Mouse (Mus musculus) MEL (cell line): Measurements from ENCODE around the gene Mettl1. TPM values are rescaled to one million over a fixed set of nuclear protein-coding genes. Genes with fewer than 3 reads are reported as not detected.

Experiments
- DNase-seq: peaks from one replicate; pipeline ENCODE4 v3.0.0; 2011; ENCODE audit warnings: low read depth, low spot score
- H3K27ac ChIP-seq: 2 replicates; pipeline ENCODE4 v1.5.1; 2012; ENCODE audit warnings: low read depth, mild to moderate bottlenecking, control low read depth, low read length, moderate library complexity; ENCODE audit not compliant: control insufficient read depth
- H3K27me3 ChIP-seq, 2 experiments: fragments of 150-350 bp in 1 of 2; sonication (generic) in 1 of 2; 2 replicates each; pipeline ENCODE4 v1.6.1; 2012; ENCODE audit warnings: low read length in 2 of 2, mild to moderate bottlenecking in 2 of 2, improper control_type of control experiment in 1 of 2, moderate library complexity in 1 of 2; ENCODE audit not compliant: insufficient read depth in 2 of 2, control insufficient read depth in 1 of 2
- H3K36me3 ChIP-seq, 2 experiments: 2 replicates each; pipeline ENCODE4 v1.6.1; 2012 to 2014; ENCODE audit warnings: low read length in 2 of 2, improper control_type of control experiment in 1 of 2, inconsistent platforms in 1 of 2, mild to moderate bottlenecking in 1 of 2; ENCODE audit not compliant: insufficient read depth in 2 of 2, control insufficient read depth in 1 of 2
- H3K4me1 ChIP-seq, 2 experiments: fragments of 150-350 bp in 1 of 2; sonication (generic) in 1 of 2; 2 replicates each; pipeline ENCODE4 v1.6.1; 2012; ENCODE audit warnings: low read length in 2 of 2, improper control_type of control experiment in 1 of 2, mild to moderate bottlenecking in 1 of 2; ENCODE audit not compliant: insufficient read depth in 2 of 2, control insufficient read depth in 1 of 2
- H3K4me3 ChIP-seq, 2 experiments: fragments of 150-350 bp in 1 of 2; sonication (generic) in 1 of 2; 2 replicates each; pipeline ENCODE4 v1.5.1; 2012; ENCODE audit warnings: low read depth in 2 of 2, low read length in 2 of 2, mild to moderate bottlenecking in 2 of 2, moderate library complexity in 2 of 2, control low read depth in 1 of 2, improper control_type of control experiment in 1 of 2; ENCODE audit not compliant: control insufficient read depth in 1 of 2, insufficient read depth in 1 of 2
- H3K79me2 ChIP-seq: 2 replicates; pipeline ENCODE4 v1.6.1; 2012; ENCODE audit warnings: mild to moderate bottlenecking, low read length, moderate library complexity; ENCODE audit not compliant: control insufficient read depth, poor library complexity, insufficient read depth
- H3K9ac ChIP-seq: 2 replicates; pipeline ENCODE4 v1.6.1; 2012; ENCODE audit warnings: low read depth, mild to moderate bottlenecking, control low read depth, low read length, moderate library complexity; ENCODE audit not compliant: control insufficient read depth, poor library complexity, severe bottlenecking
- H3K9me3 ChIP-seq: fragments of 150-350 bp; sonication (generic); replicated peaks from 2 replicates; pipeline ENCODE4 v1.6.1; 2012; ENCODE audit warnings: mild to moderate bottlenecking, low read length, improper control_type of control experiment, moderate library complexity; ENCODE audit not compliant: insufficient read depth
- BHLHE40 ChIP-seq: IDR thresholded peaks from 2 replicates; pipeline ENCODE4 v1.6.1; 2012; ENCODE audit warnings: low read depth, mild to moderate bottlenecking, inconsistent platforms, low read length, improper control_type of control experiment, borderline replicate concordance
- CHD1 ChIP-seq: IDR thresholded peaks from 2 replicates; pipeline ENCODE4 v1.6.1; 2012; ENCODE audit warnings: low read depth, mild to moderate bottlenecking, inconsistent platforms, low read length, improper control_type of control experiment
- CHD2 ChIP-seq: IDR thresholded peaks from 2 replicates; pipeline ENCODE4 v1.6.1; 2011; ENCODE audit warnings: low read length, improper control_type of control experiment
- CTCF ChIP-seq, 3 experiments: IDR thresholded peaks in 2 of 3; conservative IDR thresholded peaks in 1 of 3; 2 replicates each; pipeline ENCODE4 v1.5.1; 2011 to 2012; ENCODE audit warnings: low read length in 3 of 3, low read depth in 2 of 3, mild to moderate bottlenecking in 2 of 3, improper control_type of control experiment in 1 of 3, inconsistent platforms in 1 of 3, mixed read lengths in 1 of 3, moderate library complexity in 1 of 3; ENCODE audit not compliant: control insufficient read depth in 1 of 3, insufficient read depth in 1 of 3, poor library complexity in 1 of 3, severe bottlenecking in 1 of 3
- E2F4 ChIP-seq: IDR thresholded peaks from 2 replicates; pipeline ENCODE4 v1.6.1; 2011; ENCODE audit warnings: low read depth, low read length, improper control_type of control experiment, borderline replicate concordance
- ELF1 ChIP-seq: IDR thresholded peaks from 2 replicates; pipeline ENCODE4 v1.6.1; 2014; ENCODE audit warnings: low read depth, mild to moderate bottlenecking, inconsistent platforms, low read length, improper control_type of control experiment, moderate library complexity
- EP300 ChIP-seq, 2 experiments: IDR thresholded peaks; 2 replicates each; pipeline ENCODE4 v1.6.1; 2011; ENCODE audit warnings: improper control_type of control experiment in 2 of 2, low read length in 2 of 2, low read depth in 1 of 2, mild to moderate bottlenecking in 1 of 2
- ETS1 ChIP-seq: IDR thresholded peaks from 2 replicates; pipeline ENCODE4 v1.6.1; 2012; ENCODE audit warnings: low read depth, mild to moderate bottlenecking, inconsistent platforms, low read length, improper control_type of control experiment, moderate library complexity
- GABPA ChIP-seq: IDR thresholded peaks from 2 replicates; pipeline ENCODE4 v1.6.1; 2012; ENCODE audit warnings: low read depth, mild to moderate bottlenecking, inconsistent platforms, low read length, improper control_type of control experiment, moderate library complexity
- GATA1 ChIP-seq: IDR thresholded peaks from 2 replicates; pipeline ENCODE4 v1.6.1; 2011; ENCODE audit warnings: low read depth, low read length, improper control_type of control experiment
- HCFC1 ChIP-seq: IDR thresholded peaks from 2 replicates; pipeline ENCODE4 v1.6.1; 2012; ENCODE audit warnings: low read depth, mild to moderate bottlenecking, inconsistent platforms, low read length, improper control_type of control experiment, moderate library complexity
- MAFK ChIP-seq: IDR thresholded peaks from 2 replicates; pipeline ENCODE4 v1.6.1; 2011; ENCODE audit warnings: low read depth, mild to moderate bottlenecking, low read length, improper control_type of control experiment, borderline replicate concordance
- MAX ChIP-seq: IDR thresholded peaks from 2 replicates; pipeline ENCODE4 v1.6.1; 2011; ENCODE audit warnings: low read length, improper control_type of control experiment
- MAZ ChIP-seq: IDR thresholded peaks from 2 replicates; pipeline ENCODE4 v1.6.1; 2012; ENCODE audit warnings: low read depth, mild to moderate bottlenecking, inconsistent platforms, low read length, improper control_type of control experiment
- MEF2A ChIP-seq: IDR thresholded peaks from 2 replicates; pipeline ENCODE4 v1.6.1; 2014; ENCODE audit warnings: low read depth, mild to moderate bottlenecking, inconsistent platforms, low read length, improper control_type of control experiment; ENCODE audit not compliant: poor library complexity, insufficient replicate concordance, severe bottlenecking; ENCODE audit errors: extremely low read depth
- MXI1 ChIP-seq: IDR thresholded peaks from 2 replicates; pipeline ENCODE4 v1.6.1; 2011; ENCODE audit warnings: mild to moderate bottlenecking, low read depth, low read length, improper control_type of control experiment
- MYB ChIP-seq: IDR thresholded peaks from 2 replicates; pipeline ENCODE4 v1.6.1; 2011; ENCODE audit warnings: mild to moderate bottlenecking, low read depth, low read length, improper control_type of control experiment
- MYC ChIP-seq: IDR thresholded peaks from 2 replicates; pipeline ENCODE4 v1.6.1; 2011; ENCODE audit warnings: low read depth, mild to moderate bottlenecking, low read length, improper control_type of control experiment, moderate library complexity
- NELFE ChIP-seq: IDR thresholded peaks from 2 replicates; pipeline ENCODE4 v1.6.1; 2011; ENCODE audit warnings: low read depth, low read length, improper control_type of control experiment
- NRF1 ChIP-seq: IDR thresholded peaks from 2 replicates; pipeline ENCODE4 v1.6.1; 2014; ENCODE audit warnings: low read depth, mild to moderate bottlenecking, inconsistent platforms, low read length, improper control_type of control experiment, moderate library complexity; ENCODE audit not compliant: poor library complexity, insufficient read depth, severe bottlenecking
- POLR2AphosphoS2 ChIP-seq: IDR thresholded peaks from 2 replicates; pipeline ENCODE4 v1.6.1; 2011; ENCODE audit warnings: low read length, improper control_type of control experiment
- POLR2AphosphoS5 ChIP-seq: IDR thresholded peaks from 2 replicates; pipeline ENCODE4 v1.6.1; 2012; ENCODE audit warnings: low read depth, borderline replicate concordance, mild to moderate bottlenecking, inconsistent platforms, low read length, moderate library complexity, mixed read lengths
- RAD21 ChIP-seq: IDR thresholded peaks from 2 replicates; pipeline ENCODE4 v1.6.1; 2011; ENCODE audit warnings: mild to moderate bottlenecking, low read depth, low read length, improper control_type of control experiment
- RCOR1 ChIP-seq: IDR thresholded peaks from 2 replicates; pipeline ENCODE4 v1.6.1; 2012; ENCODE audit warnings: low read depth, mild to moderate bottlenecking, inconsistent platforms, low read length, improper control_type of control experiment
- SIN3A ChIP-seq: IDR thresholded peaks from 2 replicates; pipeline ENCODE4 v1.6.1; 2012; ENCODE audit warnings: low read length, improper control_type of control experiment, inconsistent platforms
- SMC3 ChIP-seq: IDR thresholded peaks from 2 replicates; pipeline ENCODE4 v1.6.1; 2011; ENCODE audit warnings: low read depth, low read length, improper control_type of control experiment
- TAL1 ChIP-seq: IDR thresholded peaks from 2 replicates; pipeline ENCODE4 v1.6.1; 2012; ENCODE audit warnings: mild to moderate bottlenecking, inconsistent platforms, low read length, moderate library complexity, mixed read lengths
- TBP ChIP-seq: IDR thresholded peaks from 2 replicates; pipeline ENCODE4 v1.8.0; 2011; ENCODE audit warnings: low read depth, low read length, improper control_type of control experiment
- TCF12 ChIP-seq: IDR thresholded peaks from 2 replicates; pipeline ENCODE4 v1.6.1; 2014; ENCODE audit warnings: low read depth, mild to moderate bottlenecking, inconsistent platforms, low read length, improper control_type of control experiment, moderate library complexity
- UBTF ChIP-seq: IDR thresholded peaks from 2 replicates; pipeline ENCODE4 v1.6.1; 2012; ENCODE audit warnings: low read depth, mild to moderate bottlenecking, inconsistent platforms, low read length, improper control_type of control experiment, moderate library complexity, borderline replicate concordance; ENCODE audit not compliant: insufficient read depth
- USF1 ChIP-seq: IDR thresholded peaks from 2 replicates; pipeline ENCODE4 v1.6.1; 2014; ENCODE audit warnings: low read depth, mild to moderate bottlenecking, inconsistent platforms, low read length, improper control_type of control experiment, moderate library complexity
- USF2 ChIP-seq, 2 experiments: IDR thresholded peaks; 2 replicates each; pipeline ENCODE4 v1.6.1; 2011 to 2012; ENCODE audit warnings: improper control_type of control experiment in 2 of 2, low read length in 2 of 2, borderline replicate concordance in 1 of 2, inconsistent platforms in 1 of 2, low read depth in 1 of 2, mild to moderate bottlenecking in 1 of 2; ENCODE audit not compliant: insufficient read depth in 1 of 2
- ZC3H11A ChIP-seq: IDR thresholded peaks from 2 replicates; pipeline ENCODE4 v1.6.1; 2012; ENCODE audit warnings: low read depth, mild to moderate bottlenecking, inconsistent platforms, low read length, improper control_type of control experiment
- ZKSCAN1 ChIP-seq: IDR thresholded peaks from 2 replicates; pipeline ENCODE4 v1.6.1; 2012; ENCODE audit warnings: low read depth, mild to moderate bottlenecking, inconsistent platforms, low read length, improper control_type of control experiment, moderate library complexity
- ZMIZ1 ChIP-seq: IDR thresholded peaks from 2 replicates; pipeline ENCODE4 v1.6.1; 2012; ENCODE audit warnings: low read depth, mild to moderate bottlenecking, inconsistent platforms, low read length, improper control_type of control experiment, moderate library complexity
- ZNF384 ChIP-seq: IDR thresholded peaks from 2 replicates; pipeline ENCODE4 v1.6.1; 2012; ENCODE audit warnings: low read depth, mild to moderate bottlenecking, inconsistent platforms, low read length, improper control_type of control experiment
- polyA plus RNA-seq, 2 experiments: library from polyadenylated mRNA; stranded (reverse) in 1 of 2; unstranded in 1 of 2; fragments of >175 nt in 1 of 2; fragments of >200 nt in 1 of 2; gene quantifications; 2 replicates each; pipeline versions ENCODE4 v1.2.1 to v1.2.4; 2012; ENCODE audit warnings: low replicate concordance in 2 of 2, low read depth in 1 of 2; ENCODE audit not compliant: insufficient read length in 2 of 2, insufficient read depth in 1 of 2, missing spikeins in 1 of 2
- total RNA-seq: library from RNA; depleted of rRNA; stranded (reverse); fragments of 300-350 nt; gene quantifications from 2 replicates; pipeline ENCODE4 v1.2.3, GENCODE M21; 2012

Gene Mettl1
- total and polyA plus RNA-seq, 3 experiments, result 35.3 to 67.3 TPM; not detected in 1

DNA sequence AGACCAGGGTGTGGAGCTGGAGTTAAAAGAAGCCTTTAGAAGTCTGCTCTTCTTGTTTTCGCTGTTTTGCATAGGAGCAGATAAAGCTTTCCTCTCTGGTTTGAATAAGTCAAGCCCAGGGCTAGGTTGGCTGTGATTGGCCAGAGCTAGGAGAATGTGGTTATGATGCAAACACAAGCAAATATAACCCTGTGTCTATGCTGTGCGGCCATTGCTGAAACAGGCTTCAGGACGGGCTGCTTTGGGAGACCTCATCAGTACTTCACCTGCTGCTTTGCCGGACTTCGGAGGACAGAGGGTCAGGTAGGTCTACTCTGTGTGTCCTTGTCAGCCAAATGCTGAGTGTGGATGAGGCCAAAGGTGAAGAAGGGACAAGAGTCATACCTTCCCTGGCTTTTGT is 40.7 kb upstream of the Mettl1 start, which contains the start of gene Avil:
TSS of gene Avil (plus strand) at position 181 of the 400 bp plus-strand sequence.
- peaks cover 6 to 25% of the 10 kb centered on the region in 2 experiments for H3K4me1 ChIP-seq
- peak; percentile 93 for DNase-seq
- H3K27ac ChIP-seq, result peak within 1 kb of the TSS; percentile 83
- peaks cover 0 to 18% of the 10 kb centered on the region in 2 experiments; a peak in 3 of 4 replicates for H3K36me3 ChIP-seq
- peaks cover 9% of the 10 kb centered on the region; the same call in 1 of the 2 replicates for H3K79me2 ChIP-seq
- peak within 1 kb of the TSS; percentile 81 to 100 for H3K4me3 ChIP-seq
- no peaks in the 10 kb centered on the region for H3K9me3 ChIP-seq
- peak within 1 kb of the TSS; percentile 74 for H3K9ac ChIP-seq
- H3K27me3 ChIP-seq, result no peaks in the 10 kb centered on the region
- TF ChIP-seq TAL1, result no peak
- TF ChIP-seq MEF2A, result no peak
- peak; percentile 64 for TF ChIP-seq HCFC1
- 0 out of 2 replicates have a peak, but pooled peaks have one; percentile 33 for TF ChIP-seq CHD1
- 0 out of 2 replicates have a peak, but pooled peaks have one; percentile 9 for TF ChIP-seq USF1
- no peak for TF ChIP-seq UBTF
- peak in 1 of 2 experiments; percentile 25; a peak in 1 of 4 replicates for TF ChIP-seq EP300 (IDR thresholded peaks at IDR 0.05; ENCODE audit: low read depth in 1 of 2, low read length in 2 of 2)
- no peak for TF ChIP-seq RAD21
- TF ChIP-seq E2F4, result no peak
- TF ChIP-seq TBP, result peak; percentile 92
- TF ChIP-seq SIN3A, result peak; percentile 91
- TF ChIP-seq MYB, result no peak
- TF ChIP-seq CTCF (IDR thresholded peaks at IDR 0.05 in 2 of 3, conservative IDR thresholded peaks at IDR 0.05 in 1 of 3; ENCODE audit: control insufficient read depth in 1 of 3, insufficient read depth in 1 of 3, low read depth in 2 of 3, low read length in 3 of 3, poor library complexity in 1 of 3, severe bottlenecking in 1 of 3), result no peak
- peak; percentile 64; the same call in 1 of the 2 replicates for TF ChIP-seq MAX
- TF ChIP-seq TCF12, result peak; percentile 52; the same call in 1 of the 2 replicates
- TF ChIP-seq MXI1, result peak; percentile 73
- TF ChIP-seq POLR2AphosphoS5, result no peak
- TF ChIP-seq GATA1, result peak; percentile 74
- TF ChIP-seq ZKSCAN1, result no peak
- TF ChIP-seq CHD2, result no peak
- no peak for TF ChIP-seq MAFK
- 0 out of 2 replicates have a peak, but pooled peaks have one; percentile 14 for TF ChIP-seq BHLHE40
- 0 out of 2 replicates have a peak, but pooled peaks have one; percentile 19 for TF ChIP-seq ETS1
- no peak for TF ChIP-seq GABPA
- TF ChIP-seq POLR2AphosphoS2, result peak; percentile 95; the same call in 1 of the 2 replicates
- TF ChIP-seq USF2 (IDR thresholded peaks at IDR 0.05; ENCODE audit: borderline replicate concordance in 1 of 2, insufficient read depth in 1 of 2, low read depth in 1 of 2, low read length in 2 of 2), result no peak
- TF ChIP-seq ZMIZ1, result no peak; the same call in 1 of the 2 replicates
- peak; percentile 64 for TF ChIP-seq NELFE
- no peak for TF ChIP-seq ZNF384
- no peak for TF ChIP-seq ZC3H11A
- peak; percentile 66 for TF ChIP-seq MAZ
- 0 out of 2 replicates have a peak, but pooled peaks have one; percentile 17 for TF ChIP-seq SMC3
- peak; percentile 61; the same call in 1 of the 2 replicates for TF ChIP-seq MYC
- TF ChIP-seq NRF1, result no peak
- TF ChIP-seq ELF1, result 0 out of 2 replicates have a peak, but pooled peaks have one; percentile 25
- peak; percentile 67; the same call in 1 of the 2 replicates for TF ChIP-seq RCOR1
